19 mouse cellular contexts compared by ENCODE assay signal in the genomic region with DNA sequence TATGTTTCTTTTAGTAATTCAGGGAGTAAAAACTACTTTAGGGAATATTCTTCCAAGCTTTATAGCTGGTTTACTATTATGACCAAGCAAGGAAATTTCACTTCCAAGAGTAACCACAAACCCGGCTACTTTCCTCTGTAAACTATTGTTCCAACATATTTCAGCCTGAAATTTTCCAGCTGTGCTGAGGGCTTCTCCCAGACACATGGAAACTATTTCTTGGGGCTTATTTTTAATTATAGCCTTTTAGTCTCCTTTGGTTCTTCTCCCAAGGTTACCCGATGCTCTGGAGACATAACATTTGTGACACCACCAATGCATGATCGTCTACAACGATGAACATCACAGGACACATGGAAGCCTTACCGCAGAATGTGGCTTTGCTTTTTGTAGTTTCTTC.
"Had no signal": no experiment of that assay in that cellular context is flagged by ENCODE, and none has a peak within 500 bp of the region (broad histone marks: within the 10 kb centered on the region; RNA-seq: fewer than 3 reads in every experiment).

No protein-coding gene starts in this region.

- H3K9ac ChIP-seq: limb, embryonic 12.5 days; liver, embryonic 13.5 days; lung, embryonic 15.5 days had no signal

- H3K9me3 ChIP-seq: limb, embryonic 12.5 days; liver, embryonic 13.5 days; lung, embryonic 15.5 days had no signal

- DNase-seq: kidney, adult 2 months; kidney, postnatal 14 days; layer of hippocampus, postnatal 36 days; liver; liver, embryonic 13.5 days; lung, postnatal 10 days; lung, postnatal 4 days; midbrain, embryonic 14.5 days; right cerebral cortex, adult 18-20 months; right cerebral cortex, postnatal 14 days; right cerebral cortex, postnatal 4 days; thymus, postnatal 25 days had no signal

- ATAC-seq: hindbrain, postnatal 0 days; inflammation-experienced regulatory T-cells, adult 6 months; intestine, embryonic 16.5 days had no signal

- H3K27me3 ChIP-seq: limb, embryonic 12.5 days; liver, embryonic 13.5 days; lung, embryonic 15.5 days had no signal

- H3K36me3 ChIP-seq: limb, embryonic 12.5 days; liver, embryonic 13.5 days; lung, embryonic 15.5 days had no signal

- H3K27ac ChIP-seq: hindbrain, postnatal 0 days; left cerebral cortex, adult 2 months; limb, embryonic 12.5 days; liver, embryonic 13.5 days; lung, embryonic 15.5 days had no signal

- H3K4me3 ChIP-seq: left cerebral cortex, adult 2 months; limb, embryonic 12.5 days; liver, embryonic 13.5 days; lung, embryonic 15.5 days had no signal

- H3K4me2 ChIP-seq: limb, embryonic 12.5 days; liver, embryonic 13.5 days; lung, embryonic 15.5 days; midbrain, embryonic 11.5 days had no signal

- H3K4me1 ChIP-seq: limb, embryonic 12.5 days; liver, embryonic 13.5 days; lung, embryonic 15.5 days had no signal
